Mouse (Mus musculus): ENCODE results near the gene Gm17655.

The Gm17655 gene

DNA sequence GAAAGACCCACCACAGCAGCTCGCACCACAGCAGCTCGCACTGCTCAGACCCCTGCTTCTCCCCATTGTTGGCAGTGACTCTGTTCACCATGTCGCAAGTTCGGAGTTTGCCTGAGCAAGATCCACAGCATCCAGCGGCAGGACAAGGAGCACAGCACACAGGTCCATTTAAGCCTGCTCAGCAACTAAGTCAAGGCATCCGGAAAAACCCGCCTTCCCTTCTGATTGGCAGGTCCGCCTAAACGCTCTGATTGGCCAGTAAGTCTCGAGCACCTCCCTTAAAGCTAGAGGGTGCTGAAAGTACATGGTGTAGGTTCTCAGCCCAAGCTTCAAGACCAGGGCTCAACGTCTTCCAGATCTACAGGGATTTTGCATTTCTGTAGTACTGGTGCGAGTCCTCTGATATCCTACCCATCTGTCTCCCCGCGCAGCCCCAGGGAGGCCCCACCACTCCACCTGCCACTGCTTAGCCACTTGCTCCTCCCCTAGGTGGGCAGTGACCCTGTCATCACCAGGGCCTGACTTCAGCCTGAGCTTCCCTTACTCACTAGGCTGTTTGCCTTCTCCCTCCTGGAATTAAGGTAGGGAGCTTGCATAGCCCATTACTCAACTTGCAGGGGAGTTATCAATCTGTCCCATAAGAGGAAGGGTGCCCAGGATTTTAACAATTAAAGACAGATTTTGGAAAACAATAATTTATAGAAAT is 14.0 kb upstream of the Gm17655 start:
- DNase-seq: peak; percentile 52

DNA sequence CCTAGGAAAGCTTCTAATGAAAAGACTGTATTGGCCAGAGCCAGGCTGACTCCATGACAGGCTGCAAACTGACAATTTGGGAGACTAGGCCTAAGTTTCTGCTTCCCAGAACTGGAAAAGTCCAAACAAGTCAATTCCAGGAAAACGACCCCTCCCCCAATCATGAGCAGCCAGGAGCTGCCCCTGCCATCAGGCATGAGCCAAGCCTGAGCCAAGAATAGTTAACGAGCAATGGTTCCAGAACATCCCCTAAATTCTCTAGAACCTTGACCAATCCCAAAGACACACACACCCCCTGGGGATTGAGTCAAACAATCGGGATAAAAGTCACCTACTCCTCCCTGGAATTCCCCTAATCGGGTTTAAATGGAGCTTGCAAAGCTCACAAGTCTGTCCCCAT is 10.6 kb upstream of the Gm17655 start:
- no peak for DNase-seq

DNA sequence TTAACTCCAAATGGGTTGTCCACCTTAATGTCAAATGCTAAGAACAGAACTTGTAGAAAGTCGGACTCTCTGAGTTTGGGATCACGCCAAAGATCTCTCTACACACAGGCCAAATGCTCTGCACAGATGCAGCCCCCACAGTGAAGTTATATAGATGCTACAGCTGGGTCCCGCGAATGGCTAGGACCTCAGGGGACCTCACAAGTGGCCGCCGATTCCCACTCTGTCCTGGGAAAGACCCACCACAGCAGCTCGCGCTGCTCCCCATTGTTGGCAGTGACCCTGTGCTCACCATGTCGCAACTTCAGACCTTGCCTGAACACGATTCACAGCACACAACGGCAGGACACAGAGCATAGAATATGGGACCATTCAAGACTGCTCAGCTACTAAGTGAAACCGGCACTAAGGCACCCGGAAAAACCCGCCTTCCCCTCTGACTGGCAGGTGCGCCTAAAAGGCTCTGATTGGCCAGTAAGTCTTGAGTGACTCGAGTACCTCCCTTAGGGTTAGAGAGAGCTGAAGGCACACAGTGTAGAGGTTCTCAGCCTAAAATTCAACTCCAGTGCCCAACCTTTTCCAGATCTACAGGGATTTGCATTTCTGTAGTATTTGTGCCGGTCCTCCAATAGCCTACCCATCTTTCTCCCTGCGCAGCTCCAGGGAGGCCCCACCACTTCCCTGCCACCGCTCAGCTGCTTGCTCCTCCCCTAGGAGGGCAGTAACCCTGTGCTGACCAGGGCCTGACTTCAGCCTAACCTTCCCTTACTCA is 14.5 kb downstream of the Gm17655 start:
- DNase-seq: peak; percentile 99

DNA sequence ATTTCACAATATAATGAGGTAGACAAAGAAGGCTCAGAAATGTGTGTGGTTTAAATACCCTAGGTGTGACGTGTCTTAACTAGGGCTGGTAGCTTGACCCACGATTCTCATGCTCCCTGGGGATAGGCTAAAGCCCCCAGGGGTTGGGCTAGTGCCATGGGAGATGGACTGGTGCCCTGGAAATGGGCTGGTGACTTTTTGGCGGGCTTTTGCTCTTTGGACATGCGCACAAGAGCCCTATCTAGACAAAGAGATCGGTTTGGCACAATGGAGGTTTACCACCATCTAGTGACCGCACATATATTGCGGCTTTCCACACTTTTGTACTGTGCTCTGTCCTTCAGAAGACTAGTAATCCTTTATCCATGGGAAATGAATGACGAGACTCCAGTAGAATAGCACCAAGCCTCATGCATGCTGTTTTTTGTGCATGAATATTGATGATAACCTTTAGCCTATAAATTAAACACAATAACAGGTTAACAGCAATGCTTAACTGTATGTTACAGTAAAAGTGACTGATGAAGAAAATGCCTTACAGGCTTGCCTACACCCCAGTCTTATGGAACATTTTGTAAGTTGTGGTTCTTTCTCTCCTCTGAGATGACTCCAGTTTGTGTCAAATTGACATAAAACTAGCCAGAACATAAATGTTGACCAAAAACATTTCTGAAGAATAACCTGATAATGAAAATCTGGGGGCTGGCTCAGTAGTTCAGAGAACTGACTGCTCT is 48.5 kb downstream of the Gm17655 start:
- DNase-seq: peak; percentile 86

DNA sequence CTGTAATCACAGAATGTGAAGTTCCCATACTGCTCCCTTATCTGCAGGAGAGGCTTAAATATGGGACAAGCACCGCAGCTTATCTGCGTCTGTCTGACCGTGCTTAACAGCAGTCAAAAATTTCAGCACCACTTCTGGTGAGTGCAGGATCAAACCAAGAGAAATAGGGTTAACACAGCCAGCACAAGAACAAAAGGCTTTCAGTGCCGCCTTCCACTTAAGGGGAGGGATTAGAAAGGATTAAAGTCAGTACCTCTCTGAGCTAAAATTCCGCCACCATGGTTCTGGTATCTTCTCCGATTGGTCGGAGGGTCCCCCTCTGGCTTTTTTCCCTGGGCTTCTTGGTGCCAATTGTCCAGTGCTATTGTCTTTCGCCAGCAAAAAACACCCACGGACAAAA is 49.0 kb downstream of the Gm17655 start:
- DNase-seq: no peak

DNA sequence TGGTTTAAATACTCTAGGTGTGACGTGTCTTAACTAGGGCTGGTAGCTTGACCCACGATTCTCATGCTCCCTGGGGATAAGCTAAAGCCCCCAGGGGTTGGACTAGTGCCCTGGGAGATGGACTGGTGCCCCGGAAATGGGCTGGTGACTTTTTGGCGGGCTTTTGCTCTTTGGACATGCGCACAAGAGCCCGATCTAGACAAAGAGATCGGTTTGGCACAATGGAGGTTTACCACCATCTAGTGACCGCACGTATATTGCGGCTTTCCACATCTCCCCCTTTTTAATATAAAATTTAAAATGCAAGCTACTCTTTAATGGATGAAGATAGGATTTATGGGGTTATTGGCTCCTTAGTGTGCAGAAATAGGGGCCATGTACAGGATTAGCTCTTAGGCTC is 56.5 kb downstream of the Gm17655 start:
- peak; percentile 33 for DNase-seq

Data from heart, adult 11 months (tissue).